Mouse (Mus musculus) olfactory bulb, adult 2 months (tissue): Measurements from ENCODE around the gene Nectin2. TPM values are rescaled to one million over a fixed set of nuclear protein-coding genes. Genes with fewer than 3 reads are reported as not detected.
"Not testable (repeated sequence)": the region's sequence is repeated elsewhere in the genome, so short reads cannot be mapped to it uniquely, and the experiment has no call there.

Experiments used
- H3K27ac ChIP-seq: fragments of 200-500 bp; 2 replicates; pipeline ENCODE4 v1.5.1; 2012; ENCODE audit warnings: low read depth, low read length; ENCODE audit not compliant: insufficient read depth
- H3K4me1 ChIP-seq: fragments of 200-500 bp; 2 replicates; pipeline ENCODE4 v1.6.1; 2012; ENCODE audit warnings: low read length; ENCODE audit not compliant: control insufficient read depth, insufficient read depth
- H3K4me3 ChIP-seq: fragments of 200-500 bp; 2 replicates; pipeline ENCODE4 v1.5.1; 2012; ENCODE audit warnings: mild to moderate bottlenecking, low read depth, low read length, moderate library complexity; ENCODE audit not compliant: insufficient read depth
- CTCF ChIP-seq: fragments of 200-500 bp; IDR thresholded peaks from 2 replicates; pipeline ENCODE4 v1.5.1; 2012; ENCODE audit warnings: low read depth, mild to moderate bottlenecking, low read length, moderate library complexity; ENCODE audit not compliant: insufficient read depth
- POLR2A ChIP-seq: fragments of 200-500 bp; IDR thresholded peaks from 2 replicates; pipeline ENCODE4 v1.6.1; 2012; ENCODE audit warnings: mild to moderate bottlenecking, low read depth, low read length, moderate library complexity; ENCODE audit not compliant: insufficient read depth
- WGBS: fragments of 180-500 bp; shearing (Covaris S2); methylation state at CpG from one replicate; pipeline ENCODE4 v1.1.7; 2018; 5-methylcytosine and 5-hydroxymethylcytosine counted together
- polyA plus RNA-seq: library from polyadenylated mRNA; stranded (reverse); fragments of >200 nt; gene quantifications from 2 replicates; pipeline ENCODE4 v1.2.4, GENCODE M21; 2012; ENCODE audit warnings: low replicate concordance; ENCODE audit not compliant: missing spikeins, insufficient read depth, insufficient read length

Nectin2 gene
- polyA plus RNA-seq: not detected in 2 replicates

- TF ChIP-seq POLR2A (no peak), CTCF (peak; percentile 52; the same call in 1 of the 2 replicates)
- Histone ChIP-seq H3K4me3 (peak within 1 kb of the TSS; percentile 52), H3K4me1 (peaks cover 34% of the 10 kb centered on the region), H3K27ac (no peak within 1 kb of the TSS)
- WGBS: 16% methylated on average over 19 of the region's 19 CpGs
Measured at GRCm38 (mm10) chr7:19750217-19751069, at the start of gene Nectin2. TSS of gene Nectin2 (minus strand) at chr7:19750483.

GRCm38 (mm10) chr7:19796697-19797588 lies 46.7 kb upstream of the Nectin2 start, which contains the start of gene Cblc:
TSS of gene Cblc (minus strand) at chr7:19796809.
- WGBS: 3% methylated on average over 32 of the region's 32 CpGs
- H3K27ac ChIP-seq: no peak within 1 kb of the TSS
- no peaks in the 10 kb centered on the region for H3K4me1 ChIP-seq
- TF ChIP-seq CTCF (peak; percentile 89), POLR2A (no peak)
- no peak within 1 kb of the TSS for H3K4me3 ChIP-seq

- Histone ChIP-seq H3K4me3 (no peak overlapping the region), H3K27ac (no peak overlapping the region), H3K4me1 (no peaks in the 10 kb centered on the region)
- WGBS: 12% methylated on average over 18 of the region's 18 CpGs
- TF ChIP-seq POLR2A (no peak), CTCF (no peak)
Measured at GRCm38 (mm10) chr7:19796254-19796653, 46.0 kb upstream of the Nectin2 start.

- WGBS: 53% methylated on average over 2 of the region's 2 CpGs
Measured at GRCm38 (mm10) chr7:19795236-19795635, 45.0 kb upstream of the Nectin2 start.

GRCm38 (mm10) chr7:19792701-19793630 lies 42.7 kb upstream of the Nectin2 start:
- 85% methylated on average over 19 of the region's 19 CpGs for WGBS

More at GRCm38 (mm10) chr7:19795236-19795635, 45.0 kb upstream of the Nectin2 start:
- TF ChIP-seq POLR2A (no peak), CTCF (no peak)
- no peaks in the 10 kb centered on the region for H3K4me1 ChIP-seq
- H3K4me3 ChIP-seq: no peak overlapping the region
- H3K27ac ChIP-seq: no peak overlapping the region

GRCm38 (mm10) chr7:19791504-19791903 lies 41.2 kb upstream of the Nectin2 start:
- WGBS: 88% methylated on average over 2 of the region's 2 CpGs
- H3K4me1 ChIP-seq, H3K27ac ChIP-seq, H3K4me3 ChIP-seq: not testable (repeated sequence)

More at GRCm38 (mm10) chr7:19792701-19793630, 42.7 kb upstream of the Nectin2 start:
- no peak for TF ChIP-seq CTCF
- no peak for TF ChIP-seq POLR2A
- Histone ChIP-seq H3K4me1 (no peaks in the 10 kb centered on the region), H3K27ac (no peak overlapping the region), H3K4me3 (no peak overlapping the region)

- H3K4me1 ChIP-seq: no peaks in the 10 kb centered on the region
- TF ChIP-seq POLR2A (no peak), CTCF (peak; percentile 92)
- H3K27ac ChIP-seq: no peak overlapping the region
- H3K4me3 ChIP-seq: peak overlapping the region; percentile 34
- under 1% methylated on average over 19 of the region's 19 CpGs for WGBS
Measured at GRCm38 (mm10) chr7:19789904-19790347, 39.6 kb upstream of the Nectin2 start.

- no peak overlapping the region for H3K4me3 ChIP-seq
- WGBS: 43% methylated on average over 12 of the region's 12 CpGs
- no peak for TF ChIP-seq POLR2A
- no peak for TF ChIP-seq CTCF
Measured at GRCm38 (mm10) chr7:19785874-19786458, 35.7 kb upstream of the Nectin2 start.

More at GRCm38 (mm10) chr7:19785874-19786458, 35.7 kb upstream of the Nectin2 start:
- Histone ChIP-seq H3K4me1 (no peaks in the 10 kb centered on the region), H3K27ac (no peak overlapping the region)
